Mouse (Mus musculus): ENCODE results near the gene Nudcd3. TPM values are rescaled to one million over a fixed set of nuclear protein-coding genes. Genes with fewer than 3 reads are reported as not detected.
"Not testable (repeated sequence)": the region's sequence is repeated elsewhere in the genome, so short reads cannot be mapped to it uniquely, and the experiment has no call there.

Gene Nudcd3
- polyA plus RNA-seq, 2 experiments from 2014 or later: 28.9 to 32.6 TPM

DNA sequence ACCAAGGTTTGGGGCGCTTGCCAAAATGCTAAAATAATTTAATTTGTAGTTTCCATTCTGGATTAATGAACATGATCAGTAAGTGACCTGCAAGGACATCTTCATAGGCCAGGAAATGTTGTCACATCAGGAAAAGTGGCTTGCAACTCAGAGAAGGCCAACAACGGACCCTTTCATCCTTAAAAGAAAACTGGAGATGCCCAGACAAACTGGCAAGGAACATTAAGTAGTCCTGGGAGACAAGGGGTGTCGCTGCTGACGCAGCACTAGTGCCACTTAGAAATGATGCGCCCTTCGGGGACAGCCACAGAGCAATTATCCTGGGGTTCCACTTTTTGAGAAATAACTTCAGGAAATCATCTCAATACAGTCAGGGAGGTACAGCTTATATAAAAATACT lies 80.2 kb downstream of the Nudcd3 start:
- ATAC-seq: no peak

DNA sequence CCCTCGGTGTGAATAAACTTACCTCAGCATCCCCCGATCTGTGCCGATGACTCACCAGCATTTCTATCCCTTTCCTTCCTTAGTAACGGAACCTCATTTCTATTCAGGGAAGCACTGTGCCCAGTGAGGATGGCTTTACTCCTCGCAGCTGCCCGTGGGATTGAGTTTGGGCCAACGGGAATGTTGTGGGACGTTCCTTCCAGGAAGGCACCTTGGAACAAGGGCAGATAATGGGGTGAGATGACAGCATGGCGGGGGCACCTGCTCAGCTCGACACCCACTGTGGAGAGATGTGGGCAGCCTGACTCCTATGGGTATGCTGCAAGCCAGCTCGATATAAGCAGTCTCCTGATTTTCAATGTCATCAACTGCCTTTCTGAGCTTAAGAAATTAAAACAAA lies 80.9 kb downstream of the Nudcd3 start:
- ATAC-seq: no peak

DNA sequence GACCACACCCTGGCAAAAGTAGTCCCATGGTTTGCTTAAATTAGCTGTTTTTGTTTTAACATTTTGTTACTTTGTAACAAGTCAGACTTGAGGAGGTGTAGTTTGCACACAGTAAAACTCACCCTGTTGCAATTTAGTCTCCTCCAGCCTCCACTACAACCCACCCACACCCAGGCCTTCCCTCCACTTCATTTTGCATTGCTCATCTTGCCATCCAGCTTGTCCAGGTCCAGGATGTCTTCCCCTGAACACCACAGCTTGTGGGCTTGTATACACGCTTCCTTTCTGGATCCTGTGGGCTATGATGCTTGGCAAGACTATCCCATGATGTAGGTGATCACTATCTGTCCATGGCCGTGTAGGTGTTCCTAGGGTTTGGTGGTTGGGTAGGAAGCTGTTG lies 82.3 kb downstream of the Nudcd3 start:
- no peak for ATAC-seq

DNA sequence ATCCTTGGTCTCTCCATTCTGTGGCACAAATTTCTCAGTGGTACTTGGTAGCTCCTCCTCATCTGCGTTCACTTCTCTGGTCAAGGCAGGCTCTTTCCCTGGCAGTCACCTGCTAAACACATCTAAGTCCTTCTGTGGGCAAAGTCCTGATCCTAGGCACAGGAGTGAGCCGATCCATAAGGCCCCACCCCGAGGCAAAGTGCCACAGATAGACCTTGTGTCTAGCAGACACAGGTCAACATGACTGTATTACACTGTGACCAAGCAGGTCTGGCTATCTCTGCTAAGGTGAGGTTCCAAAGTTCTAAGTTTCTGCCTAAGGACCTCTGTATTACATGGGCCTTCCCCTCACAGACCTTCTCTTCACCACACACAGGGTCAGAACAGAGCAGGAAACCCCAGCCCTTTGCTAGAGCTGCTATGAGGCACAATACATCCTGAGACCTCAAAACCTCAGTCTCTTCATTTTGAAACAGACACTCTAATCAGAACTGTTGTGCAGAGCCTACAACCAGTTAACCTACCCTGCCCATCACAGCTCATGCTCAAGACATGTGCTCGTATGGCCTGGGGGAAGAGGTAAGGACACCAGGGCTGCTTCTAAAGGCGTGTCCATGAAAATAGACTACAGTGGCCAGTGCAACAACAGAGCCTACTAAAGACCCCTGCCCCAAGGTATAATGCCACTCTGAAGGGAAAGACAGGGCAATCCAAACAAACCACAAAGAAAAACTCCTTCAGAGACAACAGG lies 88.3 kb downstream of the Nudcd3 start:
- no peak for ATAC-seq

DNA sequence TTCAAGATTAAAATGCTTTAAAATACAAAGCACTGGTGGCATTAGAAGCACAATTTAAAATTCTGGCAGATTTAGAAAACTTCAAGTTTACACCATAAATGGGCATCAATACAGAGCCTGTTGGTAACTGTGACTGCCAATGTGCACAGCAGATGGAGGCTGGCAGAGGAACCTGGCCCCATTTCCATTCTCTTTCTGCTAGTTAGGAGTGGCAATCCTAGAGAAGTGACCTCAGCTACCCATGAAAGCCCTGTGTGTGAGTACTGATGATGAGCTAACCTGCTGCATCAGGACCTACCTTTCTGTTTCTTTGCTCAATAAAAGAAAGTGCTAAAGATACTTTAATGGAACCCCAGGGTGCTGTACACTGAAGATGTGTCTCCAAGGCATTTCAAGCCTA lies 90.2 kb downstream of the Nudcd3 start:
- no peak for ATAC-seq

DNA sequence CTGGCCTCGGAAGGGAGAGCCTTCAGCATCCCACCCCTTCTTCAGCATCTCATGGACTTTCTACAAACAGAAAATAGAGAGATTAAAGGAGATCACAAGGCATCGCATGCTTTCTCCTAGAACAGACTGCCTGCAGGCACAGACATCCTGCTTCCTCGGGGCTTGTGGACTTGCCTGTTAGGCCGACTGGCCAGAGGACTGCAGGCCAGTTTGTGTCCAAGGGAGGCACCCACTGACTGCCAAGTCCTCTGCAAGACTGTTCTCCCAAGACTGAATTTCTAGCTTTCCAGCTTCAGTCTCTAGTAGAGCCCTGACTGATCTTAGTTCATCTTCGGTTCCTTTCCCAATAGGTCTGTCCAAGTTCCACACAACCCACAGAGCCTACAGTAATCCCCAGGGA lies 91.9 kb downstream of the Nudcd3 start:
- no peak for ATAC-seq

DNA sequence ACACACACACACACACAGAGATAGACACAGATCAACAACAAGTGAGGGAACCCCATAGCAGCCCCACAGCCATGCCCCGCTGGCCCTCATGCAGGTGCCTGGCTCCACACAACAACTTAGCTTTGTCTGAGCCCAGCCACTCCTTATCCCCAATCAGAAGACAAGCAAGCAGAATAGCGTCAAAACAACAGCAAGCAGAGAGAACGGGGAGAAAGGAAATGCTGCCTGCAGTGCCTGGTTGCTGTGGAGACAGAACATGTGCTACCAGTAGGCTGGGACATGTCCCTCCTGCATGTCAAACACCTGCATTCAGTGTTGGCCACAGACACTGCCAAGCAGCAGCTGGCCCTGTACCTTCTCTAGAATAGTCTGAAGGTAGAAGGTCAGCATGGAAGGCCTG lies 92.5 kb downstream of the Nudcd3 start:
- no peak for ATAC-seq

DNA sequence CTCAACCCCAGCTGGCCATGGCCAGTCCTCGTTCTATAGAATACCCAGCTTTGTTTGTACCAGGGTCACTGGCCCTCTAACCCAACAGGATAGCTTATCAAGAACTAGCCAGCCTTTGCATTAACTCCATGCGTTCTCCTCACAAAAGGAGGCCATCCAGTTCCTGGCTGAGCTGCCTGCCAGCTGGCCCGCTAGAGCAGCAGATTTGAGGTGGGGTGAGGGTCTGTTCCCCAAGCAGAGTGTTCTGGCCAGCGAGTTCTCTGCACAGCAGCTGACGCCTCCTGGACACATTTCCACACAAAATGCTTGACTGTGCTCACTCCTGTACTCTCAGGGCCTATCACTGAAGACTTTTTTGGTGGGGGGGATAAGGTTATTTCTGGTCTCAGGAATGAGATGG lies 95.5 kb downstream of the Nudcd3 start:
- ATAC-seq: no peak

DNA sequence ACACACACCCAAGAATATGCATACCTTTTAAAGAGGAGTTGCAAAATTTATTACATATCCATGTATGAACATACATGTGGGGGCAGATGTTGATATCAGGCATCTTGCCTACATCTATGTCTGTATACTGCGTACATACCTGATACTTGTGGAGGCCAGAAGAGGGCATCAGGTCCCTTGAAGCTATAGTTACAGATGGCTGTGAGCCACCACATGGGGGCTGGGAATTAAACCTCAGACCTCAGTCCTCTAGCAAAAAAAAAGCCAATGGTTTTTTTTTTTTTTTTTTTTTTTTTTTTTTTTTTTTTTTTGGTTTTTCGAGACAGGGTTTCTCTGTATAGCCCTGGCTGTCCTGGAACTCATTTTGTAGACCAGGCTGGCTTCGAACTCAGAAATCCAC lies 103.6 kb downstream of the Nudcd3 start:
- not testable (repeated sequence) for ATAC-seq

DNA sequence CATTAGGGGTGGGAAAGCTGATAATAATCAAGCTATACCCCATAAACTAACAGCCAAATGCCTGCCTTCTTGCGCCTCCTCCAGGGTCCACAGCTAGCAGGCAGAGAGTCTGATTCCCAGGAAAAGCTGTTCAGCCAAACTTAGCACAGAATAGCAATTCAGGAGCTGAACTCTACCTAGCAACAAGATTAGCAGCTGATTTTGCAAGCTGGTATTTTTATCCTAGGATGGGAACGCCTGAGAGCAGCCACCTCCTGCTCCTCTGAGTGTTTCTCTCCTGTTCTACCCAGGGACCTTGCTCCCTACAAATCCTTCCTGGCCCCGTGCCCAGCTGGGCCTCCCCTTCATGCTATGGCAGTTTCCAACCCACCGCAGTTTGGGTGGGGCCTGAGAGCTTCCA lies 113.2 kb downstream of the Nudcd3 start:
- no peak for ATAC-seq

DNA sequence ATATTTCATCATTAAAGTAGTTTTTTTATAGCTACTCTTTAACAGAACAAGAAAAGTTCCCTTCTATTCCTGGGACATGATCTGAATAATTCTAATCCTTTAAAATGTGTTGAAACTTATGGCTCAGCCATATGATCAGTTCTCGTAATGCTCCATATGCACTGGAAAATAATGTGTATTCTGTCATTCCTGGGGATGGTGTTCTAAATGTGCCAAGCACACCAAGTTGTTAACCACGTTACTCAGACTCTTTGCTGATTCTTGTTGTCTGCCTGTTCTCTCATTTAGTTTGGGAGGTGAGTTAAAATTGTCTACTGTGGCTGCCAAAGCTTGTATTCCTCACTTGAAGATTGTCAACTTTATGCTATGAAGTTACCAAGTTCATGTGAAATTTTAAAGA lies 121.5 kb downstream of the Nudcd3 start:
- ATAC-seq: no peak

DNA sequence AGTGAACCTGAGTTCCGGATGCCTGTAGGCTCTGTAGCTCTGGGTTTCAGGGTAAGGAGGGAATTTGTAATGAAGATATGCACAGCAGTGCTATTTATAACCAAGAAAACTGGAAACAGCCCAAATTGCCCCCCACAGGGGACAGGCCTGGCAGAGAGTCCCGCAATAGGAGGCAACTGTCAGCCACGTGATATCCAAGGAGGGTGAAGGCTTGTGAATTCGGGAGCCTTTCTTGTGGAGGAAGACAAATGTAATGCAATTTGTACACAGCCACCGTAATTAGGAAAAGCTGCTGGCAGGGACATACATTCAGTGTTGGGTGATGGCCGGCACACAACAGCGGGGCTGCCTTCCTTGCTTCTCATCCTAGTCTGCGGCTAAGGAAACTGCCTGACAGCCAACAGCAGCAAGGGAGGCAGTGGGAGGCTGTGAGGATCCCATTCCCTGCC lies 124.6 kb downstream of the Nudcd3 start:
- ATAC-seq: no peak

DNA sequence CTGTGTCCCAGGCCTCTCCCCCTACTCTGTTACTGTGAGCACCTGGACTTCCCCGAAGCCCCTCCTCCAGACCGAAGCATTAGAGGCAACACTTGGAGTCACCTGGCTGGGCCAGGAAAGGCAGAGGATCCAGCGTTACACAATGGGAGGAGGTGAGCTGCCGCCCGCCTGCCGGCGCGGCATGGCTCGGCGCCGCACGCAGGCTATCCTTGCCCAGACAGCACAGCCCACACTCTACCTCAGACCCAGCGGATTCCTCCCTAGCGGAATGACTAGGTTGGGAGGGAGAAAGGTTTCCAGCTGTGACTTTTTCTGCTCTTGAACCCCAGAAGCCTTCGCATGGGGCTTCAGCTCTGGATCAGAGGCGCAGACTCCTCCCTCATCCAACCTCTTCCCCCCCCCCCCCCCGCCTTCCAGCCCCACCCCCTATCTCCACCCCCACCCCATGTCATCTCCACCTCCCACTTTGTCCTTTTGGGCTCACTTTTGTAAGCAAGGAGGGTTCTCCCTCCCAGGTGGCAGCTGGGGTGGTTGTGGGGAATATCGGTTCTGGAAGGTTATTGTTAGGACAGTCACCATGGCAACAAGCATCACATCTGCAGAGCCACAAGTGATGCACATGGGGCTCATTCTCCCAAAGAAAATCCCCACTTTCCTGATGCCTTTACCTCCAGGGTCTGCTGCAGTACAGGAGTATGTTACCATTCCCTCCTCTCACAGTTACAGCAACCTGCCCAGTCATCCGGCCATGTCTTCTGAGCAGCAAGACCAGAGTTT lies 131.8 kb downstream of the Nudcd3 start:
- no peak for ATAC-seq

DNA sequence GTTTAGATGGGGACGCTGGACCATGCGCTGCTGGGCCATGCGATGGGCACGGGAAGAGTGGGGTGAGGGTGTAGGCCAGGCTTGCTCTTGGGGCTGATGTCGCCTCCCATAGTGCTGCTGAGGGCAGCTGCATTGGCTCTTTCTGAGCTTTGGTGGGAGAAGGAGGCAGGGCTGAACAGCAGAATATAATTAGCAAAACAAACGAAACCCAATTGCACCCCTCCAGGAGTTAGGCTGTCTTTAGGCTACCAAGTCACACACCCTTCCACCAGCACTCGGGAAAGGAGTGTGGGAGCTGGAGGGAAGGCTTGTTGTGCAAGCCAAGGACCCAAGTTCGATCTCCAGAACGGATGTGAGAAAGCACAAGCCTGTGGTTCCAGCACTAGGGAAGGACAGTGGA lies 133.1 kb downstream of the Nudcd3 start:
- no peak for ATAC-seq

DNA sequence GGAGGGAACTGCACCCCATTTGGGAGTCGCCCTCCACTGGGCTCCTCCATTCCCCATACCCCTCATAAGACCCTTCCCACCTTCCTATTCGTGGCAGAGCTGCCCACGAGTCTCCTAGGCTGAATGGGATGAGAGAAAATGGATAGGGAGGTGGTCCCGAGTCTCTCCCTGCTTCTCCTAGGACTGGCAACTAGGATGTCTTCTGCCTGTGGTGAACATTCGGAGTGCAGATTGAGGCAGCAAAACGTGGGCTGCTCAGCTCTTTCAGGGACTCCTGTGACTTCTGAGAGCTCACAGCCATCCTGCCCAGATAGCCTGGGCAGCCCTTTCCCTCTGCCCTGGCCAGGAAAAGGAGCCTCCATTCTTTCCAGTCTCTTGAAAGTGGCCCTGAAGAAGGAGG lies 134.0 kb downstream of the Nudcd3 start, which contains the start of gene Camk2b:
Camk2b (minus strand) TSS at position 187 of the 400 bp plus-strand sequence.
- ATAC-seq: no peak

DNA sequence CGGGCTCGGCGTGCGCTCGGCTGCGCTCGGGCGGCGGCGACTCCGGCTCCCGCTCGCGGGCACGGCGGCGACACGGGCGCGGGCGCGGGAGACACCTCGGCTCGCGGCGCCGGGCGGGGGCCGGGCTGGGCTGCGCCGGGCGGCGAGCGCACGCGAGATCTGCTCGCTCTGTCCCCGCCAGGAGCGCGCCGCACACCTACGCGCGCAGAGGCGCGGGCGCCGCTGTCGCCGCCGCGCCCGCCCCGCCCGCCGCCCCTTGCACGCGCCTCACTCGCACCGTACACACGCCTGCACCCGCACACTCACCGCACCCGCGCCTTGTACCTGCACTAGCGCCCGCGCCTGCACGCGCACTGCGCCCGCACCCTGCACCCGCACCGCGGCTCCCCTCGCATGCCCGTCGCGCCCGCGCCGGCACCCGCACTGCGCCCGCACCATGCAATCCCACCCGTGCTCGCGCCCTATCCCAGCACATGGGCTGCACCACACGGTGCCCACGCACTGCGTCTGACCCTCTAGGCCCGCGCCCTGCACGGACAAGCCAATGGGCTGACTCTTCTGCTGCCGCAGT lies 134.6 kb downstream of the Nudcd3 start:
- no peak for ATAC-seq

DNA sequence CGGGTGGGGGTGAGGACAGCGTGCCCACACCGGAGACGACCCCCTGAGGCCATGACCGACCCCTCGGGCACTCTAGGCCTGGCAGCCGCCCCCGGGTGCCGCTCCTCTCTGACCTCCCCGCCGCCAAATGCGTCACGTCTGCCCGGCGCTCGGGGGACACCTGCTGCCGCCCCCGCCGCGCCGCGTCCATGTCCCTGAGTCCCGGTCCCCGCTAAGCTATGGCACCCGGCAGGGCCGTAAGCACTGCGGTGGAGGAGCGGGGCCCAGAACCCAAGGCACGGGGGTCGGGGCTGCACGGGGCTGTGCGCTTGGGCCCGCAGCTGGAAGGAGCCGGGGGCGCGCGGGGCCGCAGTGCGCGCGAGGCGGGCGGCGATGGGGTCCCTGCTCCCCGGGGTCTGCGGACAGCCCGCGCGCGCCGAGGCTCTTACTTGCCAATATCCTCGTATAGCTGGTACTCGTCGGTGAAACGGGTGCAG lies 135.1 kb downstream of the Nudcd3 start:
- no peak for ATAC-seq

DNA sequence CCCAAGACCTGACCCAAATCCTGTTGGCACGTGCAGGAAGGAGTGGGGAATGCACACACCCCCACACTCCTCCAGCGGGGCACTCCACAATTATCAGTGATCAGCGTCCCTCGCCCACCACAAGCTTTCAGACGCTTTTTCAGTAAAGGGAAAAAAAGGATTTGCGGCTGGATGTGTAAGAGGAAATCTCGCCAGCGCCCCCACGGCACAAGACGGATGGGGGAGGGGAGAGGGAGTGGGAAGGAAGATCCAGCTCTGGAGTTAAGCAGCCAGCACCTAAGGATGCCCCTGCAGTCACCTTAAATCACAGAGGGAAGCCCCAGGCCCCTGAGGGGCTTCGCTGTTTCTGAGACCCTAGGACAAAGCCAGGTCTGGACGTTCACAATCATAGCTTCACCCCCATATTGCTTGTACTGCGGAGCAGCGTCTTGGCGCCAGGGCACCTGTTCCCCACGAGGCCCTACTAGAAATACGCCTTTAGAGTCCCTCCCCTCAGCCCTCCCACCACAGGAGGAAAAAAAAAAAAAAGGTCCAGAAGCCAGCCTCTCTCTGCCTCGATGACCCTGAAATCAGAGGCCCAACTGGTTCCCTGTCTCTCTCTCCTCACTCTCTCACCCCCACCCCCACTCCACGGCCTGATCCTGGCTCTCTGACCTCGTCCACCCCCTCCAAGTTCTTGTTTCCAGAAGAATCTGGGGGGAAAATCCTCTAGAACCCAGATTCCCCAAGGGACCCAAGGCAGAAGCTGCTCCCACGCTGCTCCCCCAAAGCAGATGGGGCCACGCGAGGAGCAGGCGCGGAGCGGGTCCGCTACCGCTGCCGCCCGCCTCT lies 135.8 kb downstream of the Nudcd3 start:
- no peak for ATAC-seq

DNA sequence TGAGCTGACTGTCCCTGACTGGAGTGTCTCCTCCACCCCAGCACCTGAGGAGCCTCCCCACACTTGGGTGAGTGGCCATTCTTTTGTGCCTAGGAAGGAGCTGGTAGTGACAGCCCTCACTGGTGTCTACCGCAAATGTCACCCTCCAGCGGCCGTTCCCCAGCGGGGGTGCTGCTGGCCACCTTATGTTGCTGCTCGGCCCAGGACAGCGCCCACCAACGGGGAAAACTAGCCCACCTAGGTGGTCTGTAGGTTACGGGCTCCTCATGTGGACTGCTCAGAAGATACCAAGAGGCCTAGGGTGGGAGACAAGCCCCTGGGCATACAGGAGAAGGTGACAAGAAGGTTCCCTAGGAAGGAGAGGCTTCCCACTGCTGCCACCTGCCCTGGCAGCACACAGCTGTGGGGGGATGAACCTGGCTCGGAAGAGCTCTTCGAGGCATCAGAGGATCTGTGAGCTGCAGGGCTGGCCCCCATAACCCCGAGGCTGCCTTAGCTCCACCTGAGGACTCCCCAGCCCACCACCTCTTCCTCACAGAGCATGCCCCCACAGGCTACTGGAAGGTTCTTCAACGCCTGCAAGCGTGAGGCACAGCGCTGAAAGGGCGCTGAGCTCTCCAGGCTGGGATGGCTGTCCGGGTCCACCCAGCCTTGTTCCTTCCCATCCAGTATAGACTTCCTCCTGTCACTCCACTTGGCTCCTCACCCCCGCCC lies 136.6 kb downstream of the Nudcd3 start:
- no peak for ATAC-seq

DNA sequence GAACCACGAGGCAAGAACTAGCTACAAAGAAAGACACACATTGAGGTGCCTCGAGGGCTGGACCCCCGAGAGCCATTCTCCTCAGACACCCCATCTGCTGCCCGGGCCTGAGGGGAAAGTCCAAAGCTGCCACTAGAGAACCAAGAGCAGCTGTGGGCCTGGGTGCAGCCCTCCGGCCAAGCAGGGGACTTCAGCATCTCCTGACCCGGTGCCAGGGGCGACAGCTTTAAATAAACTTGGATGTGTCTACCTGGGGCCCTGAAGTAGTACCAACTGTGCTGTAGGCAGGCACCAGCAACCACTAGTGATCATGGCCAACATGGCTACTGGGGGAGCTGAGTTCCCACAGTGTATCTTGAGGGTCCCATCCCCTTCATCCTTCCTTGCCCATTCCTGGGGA lies 137.2 kb downstream of the Nudcd3 start:
- no peak for ATAC-seq

DNA sequence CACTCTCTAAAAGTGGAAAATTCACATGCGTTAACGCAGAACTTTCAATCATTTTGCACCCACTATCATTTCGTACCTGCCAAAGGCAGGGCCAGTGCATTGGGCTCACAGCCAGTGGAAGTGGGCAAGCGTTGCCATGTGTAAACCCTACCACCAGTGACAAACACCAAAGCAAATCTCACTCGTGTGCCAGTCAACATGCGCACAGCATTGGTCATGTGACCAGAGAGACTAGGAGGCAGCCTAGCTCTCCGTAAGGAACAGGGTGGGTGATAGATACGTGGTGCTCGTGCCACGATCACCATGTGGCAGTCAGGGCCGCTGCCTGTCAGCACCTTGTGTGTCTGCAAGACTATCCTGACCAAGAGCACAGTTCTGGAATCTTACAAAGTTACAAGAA lies 137.9 kb downstream of the Nudcd3 start:
- no peak for ATAC-seq

DNA sequence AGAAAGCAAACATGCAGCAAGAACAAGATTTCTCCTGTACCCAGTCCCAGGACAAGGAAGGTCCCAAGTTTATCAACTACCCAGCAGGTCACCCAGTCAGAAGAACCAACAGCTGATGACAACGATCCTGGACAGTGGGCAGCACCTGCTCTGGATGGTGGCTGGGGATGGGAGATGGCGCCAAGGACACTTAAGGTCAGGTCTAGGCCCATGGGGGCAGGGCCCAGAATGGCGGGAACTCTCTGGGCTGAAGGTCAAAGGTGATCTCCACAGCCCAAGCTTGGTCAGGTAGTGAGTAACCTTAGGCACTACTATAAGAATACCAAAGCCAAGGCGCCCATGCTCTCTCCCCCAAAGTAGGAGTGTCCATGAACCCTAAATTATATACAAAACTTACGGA lies 138.3 kb downstream of the Nudcd3 start:
- ATAC-seq: no peak

Measured in activated CD4-positive, CD25-positive, alpha-beta regulatory T cell, adult 4 months (primary cell).